Mouse (Mus musculus) E14TG2a.4 (cell line): ENCODE results near the gene Fbxw4.

Source experiments
- CTCF ChIP-seq: conservative IDR thresholded peaks from 2 replicates; pipeline ENCODE4 v1.5.1; 2014; ENCODE audit warnings: low read length
- POU5F1 ChIP-seq: IDR thresholded peaks from 2 replicates; pipeline ENCODE4 v1.6.1; 2014; ENCODE audit warnings: low read length, borderline replicate concordance

GRCm38 (mm10) chr19:45554136-45554535 lies 106.0 kb downstream of the Fbxw4 start:
- TF ChIP-seq CTCF (no peak), POU5F1 (no peak)
